8 mouse cellular contexts compared by ENCODE assay signal in genomic region chr3:66746373-66747072, GRCm38 (mm10).
DNase-seq lines count a peak whose midpoint lies in the region.
"Had no signal": no experiment of that assay in that cellular context is flagged by ENCODE, and none has a peak within 500 bp of the region (broad histone marks: within the 10 kb centered on the region; RNA-seq: fewer than 3 reads in every experiment).

No protein-coding gene starts in this region.

- DNase-seq in left cerebral cortex, postnatal 4 days, result peak; percentile 89
- no peak for DNase-seq in left cerebral cortex, postnatal 14 days (ENCODE audit: low spot score in 2 of 2)
- DNase-seq in forebrain, embryonic 10.5 days (ENCODE audit: extremely low spot score, low spot score), result peak; percentile 35
- peak; percentile 55 to 86 for DNase-seq in layer of hippocampus, postnatal 14 days (ENCODE audit: low spot score in 2 of 2)
- peak; percentile 85 for DNase-seq in retina, embryonic 14.5 days (ENCODE audit: low spot score)
- DNase-seq in adrenal gland, postnatal 25 days, result no peak
- no peak for DNase-seq in heart, embryonic 10.5 days (ENCODE audit: low spot score)
- DNase-seq: adrenal gland, adult 2 months had no signal

- peaks cover 12% of the 10 kb centered on the region for H3K4me1 ChIP-seq in forebrain, embryonic 10.5 days
- H3K4me1 ChIP-seq in heart, embryonic 10.5 days, result no peaks in the 10 kb centered on the region

- no peak overlapping the region for H3K27ac ChIP-seq in forebrain, embryonic 10.5 days
- no peak overlapping the region for H3K27ac ChIP-seq in heart, embryonic 10.5 days

- H3K9me3 ChIP-seq in forebrain, embryonic 10.5 days, result no peaks in the 10 kb centered on the region
- no peaks in the 10 kb centered on the region for H3K9me3 ChIP-seq in heart, embryonic 10.5 days

- H3K36me3 ChIP-seq in forebrain, embryonic 10.5 days (replicated peaks), result no peaks in the 10 kb centered on the region
- no peaks in the 10 kb centered on the region for H3K36me3 ChIP-seq in heart, embryonic 10.5 days

- H3K27me3 ChIP-seq in forebrain, embryonic 10.5 days (ENCODE audit: poor library complexity, severe bottlenecking), result peaks cover 94% of the 10 kb centered on the region
- no peaks in the 10 kb centered on the region for H3K27me3 ChIP-seq in heart, embryonic 10.5 days (ENCODE audit: insufficient read depth, poor library complexity, severe bottlenecking)

- intact Hi-C loops in left cerebral cortex, postnatal 4 days (cut with DNase I), result no loop called here
- intact Hi-C loops in left cerebral cortex, postnatal 14 days (cut with DNase I), result loop anchor here (5.0 kb wide), 1 partner anchor 226 kb away; no protein-coding TSS in a partner anchor

- H3K4me3 ChIP-seq in forebrain, embryonic 10.5 days, result no peak overlapping the region
- no peak overlapping the region for H3K4me3 ChIP-seq in heart, embryonic 10.5 days

- WGBS in forebrain, embryonic 10.5 days, result 51% methylated on average over 19 of the region's 19 CpGs
- whole genome bisulfite sequencing in heart, embryonic 10.5 days, result 88% methylated on average over 19 of the region's 19 CpGs

Comparison
In these comparisons a context has a peak if more than half of its experiments do, and no peak if none do; other contexts are left out.
1. DNase-seq: peak in left cerebral cortex, postnatal 4 days (single experiment), forebrain, embryonic 10.5 days (single experiment), layer of hippocampus, postnatal 14 days (2 of 2) and retina, embryonic 14.5 days (single experiment); none in left cerebral cortex, postnatal 14 days (0 of 2), adrenal gland, postnatal 25 days (single experiment) and heart, embryonic 10.5 days (single experiment).